Mouse (Mus musculus): Measurements from ENCODE around the gene Mis18a. TPM values are rescaled to one million over a fixed set of nuclear protein-coding genes. Genes with fewer than 3 reads are reported as not detected.

Gene Mis18a
- polyA plus RNA-seq, 2 experiments, result 31.1 to 46.7 TPM

- DNase-seq (ENCODE audit: low read depth in 3 of 3, low spot score in 3 of 3) (peak in 1 of 3 experiments; percentile 35), ATAC-seq (ENCODE audit: insufficient read depth) (peak; percentile 57)
- 0 out of 2 replicates have a peak, but pooled peaks have one; percentile 23 for TF ChIP-seq CTCF (IDR thresholded peaks at IDR 0.05; ENCODE audit: low read depth)
- TF ChIP-seq EP300 (IDR thresholded peaks at IDR 0.05; ENCODE audit: low read depth), result no peak
- 2% methylated on average over 38 of the region's 38 CpGs for WGBS (ENCODE audit: insufficient replicate concordance)
- peak overlapping the region; percentile 78 to 95 for H3K4me3 ChIP-seq (ENCODE audit: insufficient read depth in 1 of 2, low read depth in 2 of 2, low read length in 2 of 2)
- no peaks in the 10 kb centered on the region; the same call in 1 of the 2 replicates for H3K9me3 ChIP-seq (ENCODE audit: control insufficient read depth, low read length)
- H3K36me3 ChIP-seq (replicated peaks; ENCODE audit: control insufficient read depth, insufficient read depth, low read depth), result peaks cover 10% of the 10 kb centered on the region
- H3K4me2 ChIP-seq (ENCODE audit: low read depth), result peak overlapping the region; percentile 84
- H3K4me1 ChIP-seq (replicated peaks; ENCODE audit: control insufficient read depth in 2 of 2, insufficient read depth in 2 of 2, low read length in 1 of 2), result peaks cover 10 to 16% of the 10 kb centered on the region in 2 experiments
- peak overlapping the region; percentile 61 for H3K27ac ChIP-seq
- H3K27me3 ChIP-seq (ENCODE audit: control insufficient read depth, insufficient read depth, low read length), result no peaks in the 10 kb centered on the region
- peak overlapping the region; percentile 90 for H3K9ac ChIP-seq (replicated peaks)
Observed at GRCm38 (mm10) chr16:90726600-90727227, 490 bp downstream of the Mis18a start.

DNA sequence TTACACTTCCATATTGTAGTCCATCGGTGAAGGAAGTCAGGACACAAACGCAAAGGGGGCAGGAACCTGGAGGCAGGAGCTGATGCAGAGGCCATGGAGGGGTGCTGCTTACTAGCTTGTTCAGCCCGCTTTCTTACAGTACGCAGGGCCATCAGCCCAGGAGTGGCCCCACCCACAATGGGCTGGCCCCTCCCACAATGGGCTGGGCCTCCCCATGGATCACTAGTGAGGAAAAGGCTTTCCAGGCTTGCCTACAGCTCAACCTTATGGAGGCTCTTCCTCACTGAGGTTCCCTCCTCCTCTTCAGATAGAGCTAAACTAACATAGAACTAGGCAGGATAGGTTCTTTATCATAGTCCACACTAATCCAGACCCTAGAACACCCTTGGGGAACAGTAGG is 3.2 kb downstream of the Mis18a start:
- no peak overlapping the region for H3K9ac ChIP-seq (replicated peaks)
- H3K36me3 ChIP-seq (replicated peaks; ENCODE audit: control insufficient read depth, insufficient read depth, low read depth), result peaks cover 26% of the 10 kb centered on the region
- no peaks in the 10 kb centered on the region for H3K9me3 ChIP-seq (ENCODE audit: control insufficient read depth, low read length)
- H3K4me1 ChIP-seq (replicated peaks; ENCODE audit: control insufficient read depth in 2 of 2, insufficient read depth in 2 of 2, low read length in 1 of 2), result peaks cover 10 to 16% of the 10 kb centered on the region in 2 experiments
- no peak overlapping the region for H3K4me2 ChIP-seq (ENCODE audit: low read depth)
- DNase-seq (ENCODE audit: low read depth in 3 of 3, low spot score in 3 of 3) (no peak), ATAC-seq (ENCODE audit: insufficient read depth) (no peak)
- WGBS (ENCODE audit: insufficient replicate concordance), result 85% methylated on average over 4 of the region's 4 CpGs
- TF ChIP-seq CTCF (IDR thresholded peaks at IDR 0.05; ENCODE audit: low read depth) (no peak), EP300 (IDR thresholded peaks at IDR 0.05; ENCODE audit: low read depth) (no peak)
- no peak overlapping the region for H3K27ac ChIP-seq
- H3K27me3 ChIP-seq (ENCODE audit: control insufficient read depth, insufficient read depth, low read length), result no peaks in the 10 kb centered on the region
- no peak overlapping the region for H3K4me3 ChIP-seq (ENCODE audit: insufficient read depth in 1 of 2, low read depth in 2 of 2, low read length in 2 of 2)

GRCm38 (mm10) chr16:90710313-90710712 is 16.9 kb downstream of the Mis18a start:
- no peak overlapping the region for H3K4me3 ChIP-seq (ENCODE audit: insufficient read depth in 1 of 2, low read depth in 2 of 2, low read length in 2 of 2)
- H3K36me3 ChIP-seq (replicated peaks; ENCODE audit: control insufficient read depth, insufficient read depth, low read depth), result no peaks in the 10 kb centered on the region
- no peaks in the 10 kb centered on the region for H3K9me3 ChIP-seq (ENCODE audit: control insufficient read depth, low read length)
- H3K4me2 ChIP-seq (ENCODE audit: low read depth), result no peak overlapping the region
- DNase-seq (ENCODE audit: low read depth in 3 of 3, low spot score in 3 of 3) (no peak), ATAC-seq (ENCODE audit: insufficient read depth) (no peak)
- 64% methylated on average over 12 of the region's 12 CpGs for WGBS (ENCODE audit: insufficient replicate concordance)
- H3K9ac ChIP-seq (replicated peaks), result no peak overlapping the region
- TF ChIP-seq EP300 (IDR thresholded peaks at IDR 0.05; ENCODE audit: low read depth) (no peak), CTCF (IDR thresholded peaks at IDR 0.05; ENCODE audit: low read depth) (no peak)
- H3K27me3 ChIP-seq (ENCODE audit: control insufficient read depth, insufficient read depth, low read length), result no peaks in the 10 kb centered on the region
- no peaks in the 10 kb centered on the region for H3K4me1 ChIP-seq (replicated peaks; ENCODE audit: control insufficient read depth in 2 of 2, insufficient read depth in 2 of 2, low read length in 1 of 2)
- H3K27ac ChIP-seq, result no peak overlapping the region

GRCm38 (mm10) chr16:90709711-90710289 is 17.4 kb downstream of the Mis18a start:
- Histone ChIP-seq H3K27ac (no peak overlapping the region), H3K9me3 (ENCODE audit: control insufficient read depth, low read length) (no peaks in the 10 kb centered on the region), H3K36me3 (replicated peaks; ENCODE audit: control insufficient read depth, insufficient read depth, low read depth) (no peaks in the 10 kb centered on the region), H3K4me2 (ENCODE audit: low read depth) (no peak overlapping the region), H3K4me1 (replicated peaks; ENCODE audit: control insufficient read depth in 2 of 2, insufficient read depth in 2 of 2, low read length in 1 of 2) (no peaks in the 10 kb centered on the region), H3K9ac (replicated peaks) (no peak overlapping the region), H3K4me3 (ENCODE audit: insufficient read depth in 1 of 2, low read depth in 2 of 2, low read length in 2 of 2) (no peak overlapping the region), H3K27me3 (ENCODE audit: control insufficient read depth, insufficient read depth, low read length) (no peaks in the 10 kb centered on the region)
- no peak for TF ChIP-seq CTCF (IDR thresholded peaks at IDR 0.05; ENCODE audit: low read depth)
- TF ChIP-seq EP300 (IDR thresholded peaks at IDR 0.05; ENCODE audit: low read depth), result no peak
- WGBS (ENCODE audit: insufficient replicate concordance), result 60% methylated on average over 17 of the region's 17 CpGs
- ATAC-seq (ENCODE audit: insufficient read depth) (no peak), DNase-seq (ENCODE audit: low read depth in 3 of 3, low spot score in 3 of 3) (no peak)

GRCm38 (mm10) chr16:90706279-90706678 is 20.9 kb downstream of the Mis18a start:
- no peaks in the 10 kb centered on the region for H3K36me3 ChIP-seq (replicated peaks; ENCODE audit: control insufficient read depth, insufficient read depth, low read depth)
- no peak for ATAC-seq (ENCODE audit: insufficient read depth)
- no peak overlapping the region for H3K27ac ChIP-seq
- no peak overlapping the region for H3K4me2 ChIP-seq (ENCODE audit: low read depth)
- H3K9me3 ChIP-seq (ENCODE audit: control insufficient read depth, low read length), result no peaks in the 10 kb centered on the region
- H3K4me1 ChIP-seq (replicated peaks; ENCODE audit: control insufficient read depth in 2 of 2, insufficient read depth in 2 of 2, low read length in 1 of 2), result no peaks in the 10 kb centered on the region; a peak in 1 of 4 replicates
- no peak overlapping the region for H3K4me3 ChIP-seq (ENCODE audit: insufficient read depth in 1 of 2, low read depth in 2 of 2, low read length in 2 of 2)
- no peak for DNase-seq (ENCODE audit: low read depth in 3 of 3, low spot score in 3 of 3)
- no peaks in the 10 kb centered on the region for H3K27me3 ChIP-seq (ENCODE audit: control insufficient read depth, insufficient read depth, low read length)
- TF ChIP-seq CTCF (IDR thresholded peaks at IDR 0.05; ENCODE audit: low read depth) (no peak), EP300 (IDR thresholded peaks at IDR 0.05; ENCODE audit: low read depth) (no peak)
- H3K9ac ChIP-seq (replicated peaks), result no peak overlapping the region
- WGBS (ENCODE audit: insufficient replicate concordance), result 6% methylated on average over 3 of the region's 3 CpGs
